ENCODE assay signal across 9 mouse cellular contexts in the genomic region with DNA sequence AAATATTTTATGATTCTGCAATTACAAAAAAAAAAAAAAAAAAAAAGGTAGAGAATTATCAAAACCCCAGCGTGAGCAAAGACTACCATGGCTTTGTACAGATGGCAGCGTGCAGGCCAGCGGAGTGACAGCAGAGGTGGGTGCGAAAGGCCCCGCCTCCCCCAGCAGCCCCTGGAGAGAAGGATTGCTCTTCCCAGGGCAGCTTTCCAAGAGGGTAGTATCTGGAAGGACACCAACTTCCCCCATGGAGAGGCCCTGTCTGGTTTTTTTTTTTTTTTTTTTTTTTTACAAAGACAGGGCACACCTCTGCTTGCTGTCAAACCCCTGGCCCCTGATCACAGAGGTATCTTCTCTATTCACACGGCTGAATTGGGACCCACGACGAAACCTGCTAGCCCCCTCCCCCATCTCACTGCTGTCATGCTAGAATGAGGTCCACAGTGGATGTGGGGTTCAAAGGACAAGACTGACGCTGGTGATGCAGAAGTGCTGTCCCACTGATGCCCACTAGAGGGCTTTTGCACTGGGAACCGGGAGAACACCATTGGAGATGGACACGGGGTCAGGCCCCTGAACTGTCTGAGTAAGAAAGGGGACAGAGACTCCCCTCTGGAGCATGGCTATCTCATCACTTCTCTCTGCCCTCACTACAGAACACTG.
A peak's percentile ranks its signal among the peaks of the same experiment; 100 is the strongest.
DNase-seq lines count a peak whose midpoint lies in the region; ATAC-seq and TF ChIP-seq lines count a peak whose summit lies in the region.
"Had no signal": no experiment of that assay in that cellular context is flagged by ENCODE, and none has a peak within 500 bp of the region (broad histone marks: within the 10 kb centered on the region; RNA-seq: fewer than 3 reads in every experiment).

No protein-coding gene starts in this region.

- H3K4me2 ChIP-seq in midbrain, embryonic 13.5 days (replicated peaks) = no peak overlapping the region

- ATAC-seq in midbrain, embryonic 13.5 days = no peak

- DNase-seq in left cerebral cortex, adult 18-20 months (ENCODE audit: low spot score in 2 of 2) = peak; percentile 44 to 62
- no peak for DNase-seq in left cerebral cortex, adult 11 months (ENCODE audit: low spot score)
- peak; percentile 53 for DNase-seq in adipocyte (ENCODE audit: low spot score)
- DNase-seq in embryo, embryonic 10 days (ENCODE audit: low spot score) = peak; percentile 86
- peak; percentile 69 to 83 for DNase-seq in heart, postnatal 10 days
- peak; percentile 18 to 39 for DNase-seq in left cerebral cortex, adult 2 months (ENCODE audit: extremely low spot score in 1 of 2, low spot score in 2 of 2)
- DNase-seq in thymus, postnatal 0 days (ENCODE audit: low spot score) = peak; percentile 56

- no peaks in the 10 kb centered on the region for H3K36me3 ChIP-seq in midbrain, embryonic 13.5 days

- H3K27me3 ChIP-seq in midbrain, embryonic 13.5 days = no peaks in the 10 kb centered on the region

- H3K9ac ChIP-seq in midbrain, embryonic 13.5 days (replicated peaks) = no peak overlapping the region

- intact Hi-C loops in heart, postnatal 10 days (cut with DNase I) = loop anchor here (2.0 kb wide), 2 partner anchors 62 to 758 kb away; no protein-coding TSS in a partner anchor
- intact Hi-C loops in left cerebral cortex, adult 2 months (cut with DNase I) = loop anchor here (2.0 kb wide), 1 partner anchor 74 kb away; no protein-coding TSS in a partner anchor

- H3K9me3 ChIP-seq in midbrain, embryonic 13.5 days = no peaks in the 10 kb centered on the region

- H3K4me1 ChIP-seq in midbrain, embryonic 13.5 days (replicated peaks) = peaks cover 96% of the 10 kb centered on the region

- peak; percentile 75 for TF ChIP-seq CTCF in left cerebral cortex, adult 2 months (IDR thresholded peaks at IDR 0.05)

- no peak overlapping the region for H3K4me3 ChIP-seq in left cerebral cortex, adult 2 months
- H3K4me3 ChIP-seq in midbrain, embryonic 13.5 days (replicated peaks) = no peak overlapping the region

- 26% methylated on average over 11 of the region's 11 CpGs for WGBS in midbrain, embryonic 13.5 days

- no peak overlapping the region for H3K27ac ChIP-seq in left cerebral cortex, adult 2 months
- peak overlapping the region; percentile 61; the same call in 1 of the 2 replicates for H3K27ac ChIP-seq in midbrain, embryonic 13.5 days
- H3K27ac ChIP-seq: macrophage had no signal
